Mouse (Mus musculus): Measurements from ENCODE around the gene Tmem145. TPM values are rescaled to one million over a fixed set of nuclear protein-coding genes. Genes with fewer than 3 reads are reported as not detected.

Gene Tmem145
- polyA plus RNA-seq, 1 experiment from 2014 or later, result 1.7 TPM

DNA sequence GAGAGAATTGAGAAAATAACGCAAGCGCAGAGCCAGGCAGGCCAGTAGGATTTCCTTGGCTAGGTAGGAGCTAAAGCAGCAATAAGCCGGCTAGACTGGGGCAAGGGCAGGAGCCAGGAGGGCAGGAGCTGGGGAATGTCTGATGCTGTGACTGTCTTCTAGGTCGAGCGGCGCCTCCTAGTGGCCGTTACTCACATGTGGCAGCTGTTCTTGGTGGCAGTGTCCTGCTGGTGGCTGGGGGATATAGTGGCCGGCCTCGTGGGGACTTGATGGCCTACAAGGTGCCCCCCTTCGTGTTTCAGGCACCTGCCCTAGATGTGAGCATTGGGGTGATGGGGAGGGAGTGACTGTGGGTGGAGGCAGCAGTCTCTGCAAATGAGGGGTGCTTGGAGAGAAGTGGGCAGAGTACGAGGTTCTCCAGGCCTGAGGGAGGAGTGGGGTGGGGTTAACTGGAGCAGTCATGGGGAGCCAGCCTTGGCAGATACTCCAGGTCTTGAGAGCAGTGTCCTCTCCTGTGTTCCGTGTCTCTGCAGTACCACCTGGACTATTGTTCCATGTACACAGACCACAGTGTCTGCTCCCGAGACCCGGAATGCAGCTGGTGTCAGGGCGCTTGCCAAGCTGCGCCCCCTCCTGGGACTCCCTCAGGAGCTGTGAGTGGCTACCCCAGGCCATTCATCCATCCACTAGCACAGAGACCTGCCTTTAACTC, 27.8 kb downstream of the Tmem145 start:
- 34% methylated on average over 12 of the region's 16 CpGs for WGBS
- H3K4me1 ChIP-seq (ENCODE audit: control insufficient read depth, insufficient read depth, low read length), result no peaks in the 10 kb centered on the region
- no peak overlapping the region for H3K27ac ChIP-seq (replicated peaks; ENCODE audit: low read depth, low read length)
- H3K4me3 ChIP-seq (ENCODE audit: low read depth, low read length), result no peak overlapping the region
- no peaks in the 10 kb centered on the region for H3K9me3 ChIP-seq (ENCODE audit: control insufficient read depth, low read length)
- peak; percentile 72 for ATAC-seq (ENCODE audit: low read depth)
- H3K36me3 ChIP-seq (ENCODE audit: control insufficient read depth, insufficient read depth, low read length), result peaks cover 76% of the 10 kb centered on the region
- H3K4me2 ChIP-seq (ENCODE audit: low read depth, low read length), result no peak overlapping the region
- H3K27me3 ChIP-seq (replicated peaks; ENCODE audit: control insufficient read depth, insufficient read depth, low read length), result no peaks in the 10 kb centered on the region
- 0 out of 2 replicates have a peak overlapping the region, but pooled peaks have one; percentile 37 for H3K9ac ChIP-seq (ENCODE audit: low read depth, low read length)
- DNase-seq (ENCODE audit: low spot score), result peak; percentile 82

DNA sequence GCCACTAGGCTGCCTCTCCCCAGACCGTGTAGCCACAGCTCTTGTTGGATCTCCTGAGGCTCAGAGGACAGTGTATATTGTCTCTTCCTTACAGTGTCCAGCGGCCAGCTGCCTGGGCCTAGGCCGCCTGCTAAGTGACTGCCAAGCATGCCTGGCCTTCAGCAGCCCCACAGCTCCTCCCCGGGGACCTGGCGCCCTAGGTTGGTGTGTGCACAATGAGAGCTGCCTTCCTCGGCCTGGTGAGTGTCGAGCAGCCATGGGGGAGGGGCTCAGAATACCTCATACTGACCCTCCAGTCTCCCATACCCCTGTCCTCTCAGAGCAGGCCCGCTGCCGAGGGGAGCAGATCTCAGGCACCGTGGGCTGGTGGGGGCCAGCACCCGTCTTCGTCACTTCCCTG, 28.6 kb downstream of the Tmem145 start:
- WGBS, result 83% methylated on average over 11 of the region's 12 CpGs
- H3K36me3 ChIP-seq (ENCODE audit: control insufficient read depth, insufficient read depth, low read length), result peaks cover 74% of the 10 kb centered on the region

DNA sequence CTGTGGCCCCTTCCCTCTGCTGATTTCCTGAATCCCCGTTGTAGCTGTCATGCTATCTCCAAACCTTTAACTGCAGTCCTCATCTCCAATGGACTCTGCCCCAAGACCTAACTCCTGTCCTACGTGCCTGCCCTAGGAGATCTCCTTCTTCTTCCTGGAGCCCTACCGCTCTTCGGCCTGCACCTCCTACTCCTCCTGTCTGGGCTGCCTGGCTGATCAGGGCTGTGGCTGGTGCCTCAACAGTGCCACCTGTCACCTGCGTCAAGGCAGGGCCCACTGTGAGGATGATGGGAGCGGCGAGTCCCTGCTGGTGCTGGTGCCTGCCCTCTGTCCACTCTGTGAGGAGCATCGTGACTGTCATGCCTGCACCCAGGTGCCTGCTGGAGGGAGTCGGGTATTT, 33.4 kb downstream of the Tmem145 start:
- Histone ChIP-seq H3K4me2 (ENCODE audit: low read depth, low read length) (no peak overlapping the region), H3K9me3 (ENCODE audit: control insufficient read depth, low read length) (no peaks in the 10 kb centered on the region), H3K4me3 (ENCODE audit: low read depth, low read length) (no peak overlapping the region), H3K27ac (replicated peaks; ENCODE audit: low read depth, low read length) (no peak overlapping the region), H3K27me3 (replicated peaks; ENCODE audit: control insufficient read depth, insufficient read depth, low read length) (no peaks in the 10 kb centered on the region), H3K9ac (ENCODE audit: low read depth, low read length) (no peak overlapping the region), H3K4me1 (ENCODE audit: control insufficient read depth, insufficient read depth, low read length) (no peaks in the 10 kb centered on the region), H3K36me3 (ENCODE audit: control insufficient read depth, insufficient read depth, low read length) (peaks cover 86% of the 10 kb centered on the region)
- DNase-seq (ENCODE audit: low spot score) (no peak), ATAC-seq (ENCODE audit: low read depth) (no peak)
- 88% methylated on average over 9 of the region's 9 CpGs for WGBS

More for the DNA sequence above, 28.6 kb downstream of the Tmem145 start:
- Histone ChIP-seq H3K27me3 (replicated peaks; ENCODE audit: control insufficient read depth, insufficient read depth, low read length) (no peaks in the 10 kb centered on the region), H3K27ac (replicated peaks; ENCODE audit: low read depth, low read length) (no peak overlapping the region), H3K9me3 (ENCODE audit: control insufficient read depth, low read length) (no peaks in the 10 kb centered on the region), H3K4me2 (ENCODE audit: low read depth, low read length) (no peak overlapping the region), H3K9ac (ENCODE audit: low read depth, low read length) (no peak overlapping the region), H3K4me1 (ENCODE audit: control insufficient read depth, insufficient read depth, low read length) (no peaks in the 10 kb centered on the region), H3K4me3 (ENCODE audit: low read depth, low read length) (no peak overlapping the region)
- DNase-seq (ENCODE audit: low spot score), result no peak
- ATAC-seq (ENCODE audit: low read depth), result no peak

DNA sequence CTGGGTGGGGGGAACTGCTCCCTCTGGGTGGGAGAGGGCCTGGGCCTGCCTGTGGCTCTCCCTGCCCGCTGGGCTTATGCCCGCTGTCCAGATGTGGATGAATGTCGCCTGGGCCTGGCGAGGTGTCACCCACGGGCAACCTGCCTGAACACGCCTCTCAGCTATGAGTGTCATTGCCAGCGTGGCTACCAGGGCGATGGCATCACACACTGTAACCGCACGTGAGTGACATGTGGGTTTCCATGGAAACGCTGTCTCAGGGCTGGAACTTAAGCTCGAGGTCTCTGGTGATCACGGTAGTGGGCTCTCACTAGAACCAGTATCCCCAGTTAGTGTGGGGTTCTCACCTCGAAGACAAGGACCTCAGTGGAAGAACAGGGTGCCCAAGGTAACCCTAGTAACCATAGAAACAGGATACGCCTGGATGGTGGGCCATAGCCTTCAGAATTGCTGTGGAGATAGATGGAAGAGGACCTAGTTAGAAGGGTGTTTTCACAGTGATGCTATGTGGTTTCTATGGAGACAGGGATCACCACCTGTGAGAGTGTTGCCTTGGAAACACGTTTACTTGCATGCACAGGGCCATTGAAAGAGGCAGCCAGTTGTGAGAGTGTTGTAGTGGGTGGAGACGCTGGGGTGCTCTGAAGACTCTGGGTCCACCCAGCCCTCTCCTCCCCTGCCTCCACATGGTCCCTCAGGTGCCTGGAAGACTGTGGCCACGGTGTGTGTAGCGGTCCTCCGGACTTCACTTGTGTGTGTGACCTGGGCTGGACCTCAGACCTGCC, 35.3 kb downstream of the Tmem145 start:
- 80% methylated on average over 17 of the region's 20 CpGs for WGBS
- Histone ChIP-seq H3K4me3 (ENCODE audit: low read depth, low read length) (no peak overlapping the region), H3K27ac (replicated peaks; ENCODE audit: low read depth, low read length) (no peak overlapping the region), H3K27me3 (replicated peaks; ENCODE audit: control insufficient read depth, insufficient read depth, low read length) (no peaks in the 10 kb centered on the region), H3K4me1 (ENCODE audit: control insufficient read depth, insufficient read depth, low read length) (no peaks in the 10 kb centered on the region), H3K36me3 (ENCODE audit: control insufficient read depth, insufficient read depth, low read length) (peaks cover 71% of the 10 kb centered on the region), H3K9me3 (ENCODE audit: control insufficient read depth, low read length) (no peaks in the 10 kb centered on the region), H3K9ac (ENCODE audit: low read depth, low read length) (no peak overlapping the region), H3K4me2 (ENCODE audit: low read depth, low read length) (no peak overlapping the region)
- ATAC-seq (ENCODE audit: low read depth), result 0 out of 2 replicates have a peak, but pooled peaks have one; percentile 8
- DNase-seq (ENCODE audit: low spot score), result no peak

DNA sequence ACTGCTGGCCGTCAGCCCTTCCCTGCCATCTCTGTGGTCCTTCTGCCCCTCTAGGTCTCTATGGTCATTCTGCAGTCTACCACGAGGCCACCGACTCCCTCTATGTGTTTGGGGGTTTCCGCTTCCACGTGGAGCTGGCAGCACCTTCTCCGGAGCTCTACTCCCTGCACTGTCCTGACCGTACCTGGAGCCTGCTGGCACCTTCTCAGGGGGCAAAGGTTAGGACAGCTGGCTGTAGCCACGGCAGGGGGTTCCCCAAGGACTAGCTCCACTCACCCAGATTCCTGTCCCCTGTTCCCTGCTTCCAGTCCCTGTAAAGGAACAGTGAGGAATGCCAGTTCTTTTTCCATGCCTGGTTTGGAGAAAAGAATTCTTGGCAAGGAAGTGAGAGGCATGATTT, 43.0 kb downstream of the Tmem145 start:
- H3K36me3 ChIP-seq (ENCODE audit: control insufficient read depth, insufficient read depth, low read length), result peaks cover 77% of the 10 kb centered on the region
- H3K9ac ChIP-seq (ENCODE audit: low read depth, low read length), result no peak overlapping the region
- peaks cover 9% of the 10 kb centered on the region; the same call in 1 of the 2 replicates for H3K9me3 ChIP-seq (ENCODE audit: control insufficient read depth, low read length)
- H3K27ac ChIP-seq (replicated peaks; ENCODE audit: low read depth, low read length), result no peak overlapping the region
- 77% methylated on average over 5 of the region's 8 CpGs for WGBS
- ATAC-seq (ENCODE audit: low read depth) (no peak), DNase-seq (ENCODE audit: low spot score) (no peak)
- H3K4me2 ChIP-seq (ENCODE audit: low read depth, low read length), result no peak overlapping the region
- H3K27me3 ChIP-seq (replicated peaks; ENCODE audit: control insufficient read depth, insufficient read depth, low read length), result no peaks in the 10 kb centered on the region
- H3K4me1 ChIP-seq (ENCODE audit: control insufficient read depth, insufficient read depth, low read length), result no peaks in the 10 kb centered on the region
- no peak overlapping the region for H3K4me3 ChIP-seq (ENCODE audit: low read depth, low read length)

DNA sequence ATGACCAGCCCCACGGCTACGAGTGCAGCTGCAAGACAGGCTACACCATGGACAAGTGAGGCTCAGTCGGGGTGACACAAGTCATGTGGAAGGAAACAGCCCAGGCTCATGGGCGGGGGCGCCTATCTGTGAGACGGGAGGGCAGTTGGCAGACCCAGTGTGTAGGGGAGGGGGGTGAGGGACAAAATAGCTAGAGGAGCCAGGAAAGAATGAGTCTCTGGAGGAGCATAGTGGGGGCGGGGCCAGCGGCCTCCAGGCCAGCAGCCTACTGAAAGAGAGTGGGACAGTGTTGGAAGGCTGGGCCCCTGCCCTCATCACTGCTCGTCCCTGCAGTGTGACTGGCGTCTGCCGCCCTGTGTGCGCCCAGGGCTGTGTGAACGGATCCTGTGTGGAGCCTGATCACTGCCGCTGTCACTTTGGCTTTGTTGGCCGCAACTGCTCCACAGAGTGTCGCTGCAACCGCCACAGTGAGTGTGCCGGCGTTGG, 52.9 kb downstream of the Tmem145 start:
- Histone ChIP-seq H3K4me2 (ENCODE audit: low read depth, low read length) (no peak overlapping the region), H3K27me3 (replicated peaks; ENCODE audit: control insufficient read depth, insufficient read depth, low read length) (no peaks in the 10 kb centered on the region), H3K4me3 (ENCODE audit: low read depth, low read length) (no peak overlapping the region), H3K4me1 (ENCODE audit: control insufficient read depth, insufficient read depth, low read length) (no peaks in the 10 kb centered on the region), H3K36me3 (ENCODE audit: control insufficient read depth, insufficient read depth, low read length) (peaks cover 92% of the 10 kb centered on the region), H3K9ac (ENCODE audit: low read depth, low read length) (no peak overlapping the region), H3K9me3 (ENCODE audit: control insufficient read depth, low read length) (no peaks in the 10 kb centered on the region), H3K27ac (replicated peaks; ENCODE audit: low read depth, low read length) (no peak overlapping the region)
- DNase-seq (ENCODE audit: low spot score) (peak; percentile 19), ATAC-seq (ENCODE audit: low read depth) (peak; percentile 75; the same call in 1 of the 2 replicates)
- WGBS, result 65% methylated on average over 19 of the region's 19 CpGs

DNA sequence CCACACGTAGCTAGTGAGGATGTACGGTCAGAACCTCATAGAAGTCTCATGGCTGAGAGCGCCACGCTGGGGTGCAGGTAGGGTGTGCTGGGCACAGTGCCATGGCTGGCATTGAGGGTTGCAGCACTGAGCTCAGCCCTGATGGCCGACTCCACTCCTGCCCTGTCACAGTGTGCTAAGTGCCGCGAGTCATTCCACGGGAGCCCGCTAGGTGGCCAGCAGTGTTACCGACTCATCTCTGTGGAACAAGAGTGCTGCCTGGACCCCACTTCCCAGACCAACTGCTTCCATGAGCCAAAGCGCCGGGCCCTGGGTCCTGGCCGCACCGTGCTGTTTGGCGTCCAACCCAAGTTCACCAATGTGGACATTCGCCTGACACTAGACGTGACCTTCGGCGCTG, 57.2 kb downstream of the Tmem145 start:
- Histone ChIP-seq H3K27ac (replicated peaks; ENCODE audit: low read depth, low read length) (no peak overlapping the region), H3K9me3 (ENCODE audit: control insufficient read depth, low read length) (no peaks in the 10 kb centered on the region), H3K4me1 (ENCODE audit: control insufficient read depth, insufficient read depth, low read length) (peaks cover 13% of the 10 kb centered on the region; the same call in 1 of the 2 replicates), H3K9ac (ENCODE audit: low read depth, low read length) (no peak overlapping the region), H3K27me3 (replicated peaks; ENCODE audit: control insufficient read depth, insufficient read depth, low read length) (peaks cover 18% of the 10 kb centered on the region), H3K4me3 (ENCODE audit: low read depth, low read length) (no peak overlapping the region), H3K4me2 (ENCODE audit: low read depth, low read length) (no peak overlapping the region), H3K36me3 (ENCODE audit: control insufficient read depth, insufficient read depth, low read length) (peaks cover 57% of the 10 kb centered on the region)
- no peak for ATAC-seq (ENCODE audit: low read depth)
- 89% methylated on average over 19 of the region's 19 CpGs for WGBS
- DNase-seq (ENCODE audit: low spot score), result no peak

DNA sequence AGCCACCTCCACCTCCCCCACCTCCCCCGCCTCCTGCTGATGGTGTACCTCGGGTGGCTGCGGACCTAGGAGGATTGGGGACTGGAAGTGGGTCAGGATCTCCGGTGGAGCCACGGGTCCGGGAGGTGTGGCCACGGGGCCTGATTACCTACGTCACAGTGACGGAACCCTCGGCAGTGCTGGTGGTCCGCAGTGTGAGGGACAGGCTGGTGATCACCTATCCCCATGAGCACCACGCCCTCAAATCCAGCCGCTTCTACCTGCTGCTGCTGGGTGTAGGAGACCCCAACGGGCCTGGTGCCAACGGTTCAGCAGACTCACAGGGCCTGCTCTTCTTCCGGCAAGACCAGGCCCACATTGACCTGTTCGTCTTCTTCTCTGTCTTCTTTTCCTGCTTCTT, 57.7 kb downstream of the Tmem145 start:
- H3K9me3 ChIP-seq (ENCODE audit: control insufficient read depth, low read length), result no peaks in the 10 kb centered on the region
- H3K36me3 ChIP-seq (ENCODE audit: control insufficient read depth, insufficient read depth, low read length), result peaks cover 52% of the 10 kb centered on the region
- H3K4me3 ChIP-seq (ENCODE audit: low read depth, low read length), result no peak overlapping the region
- no peak overlapping the region for H3K4me2 ChIP-seq (ENCODE audit: low read depth, low read length)
- H3K27me3 ChIP-seq (replicated peaks; ENCODE audit: control insufficient read depth, insufficient read depth, low read length), result peaks cover 23% of the 10 kb centered on the region
- DNase-seq (ENCODE audit: low spot score), result no peak
- no peak overlapping the region for H3K9ac ChIP-seq (ENCODE audit: low read depth, low read length)
- H3K4me1 ChIP-seq (ENCODE audit: control insufficient read depth, insufficient read depth, low read length), result peaks cover 13% of the 10 kb centered on the region; the same call in 1 of the 2 replicates
- 90% methylated on average over 17 of the region's 17 CpGs for WGBS
- no peak for ATAC-seq (ENCODE audit: low read depth)
- H3K27ac ChIP-seq (replicated peaks; ENCODE audit: low read depth, low read length), result no peak overlapping the region
